Mouse (Mus musculus): ENCODE results near the gene Prss28. TPM values are rescaled to one million over a fixed set of nuclear protein-coding genes. Genes with fewer than 3 reads are reported as not detected.

Gene Prss28
- total RNA-seq (2021), result not detected
- long read RNA-seq, experiment 1, result 0 reads
- long read RNA-seq, experiment 2, result 0 reads

DNA sequence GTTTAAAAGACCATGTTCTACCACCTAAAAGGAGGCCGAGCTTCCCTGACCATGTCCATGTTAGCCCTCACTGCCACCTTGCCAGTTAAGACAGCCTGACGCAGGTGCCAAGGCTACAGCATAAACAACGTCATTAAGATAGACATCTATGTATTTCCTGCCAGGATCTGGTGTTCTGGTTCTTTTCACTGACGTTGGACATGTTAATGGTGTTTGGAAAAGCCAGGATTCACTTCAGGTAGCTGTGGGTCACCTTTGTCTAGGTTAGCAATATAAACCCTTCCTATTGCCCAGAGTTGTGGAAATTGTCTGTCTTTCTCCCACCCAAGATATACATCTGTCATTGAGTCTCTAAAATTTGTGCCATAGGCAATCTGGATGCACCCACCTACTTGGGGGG lies at the start of gene Prss28:
Prss28 (plus strand) TSS at position 301 of the 400 bp plus-strand sequence.
- DNase-seq, result no peak
- intact Hi-C loops (cut with DNase I), result no loop called here

- DNase-seq, result no peak
- intact Hi-C loops (cut with DNase I), result no loop called here
Measured at GRCm38 (mm10) chr17:25264453-25264852, 44.0 kb upstream of the Prss28 start.

GRCm38 (mm10) chr17:25270795-25271335 lies 37.6 kb upstream of the Prss28 start:
- DNase-seq, result no peak
- intact Hi-C loops (cut with DNase I), result loop anchor here (5.0 kb wide), 1 partner anchor 84 kb away; the partner anchor contains the start of gene Unkl

- intact Hi-C loops (cut with DNase I), result loop anchor here (5.0 kb wide), 1 partner anchor 85 kb away; the partner anchor contains the start of gene Unkl
- no peak for DNase-seq
Measured at GRCm38 (mm10) chr17:25272326-25272725, 36.1 kb upstream of the Prss28 start.

DNA sequence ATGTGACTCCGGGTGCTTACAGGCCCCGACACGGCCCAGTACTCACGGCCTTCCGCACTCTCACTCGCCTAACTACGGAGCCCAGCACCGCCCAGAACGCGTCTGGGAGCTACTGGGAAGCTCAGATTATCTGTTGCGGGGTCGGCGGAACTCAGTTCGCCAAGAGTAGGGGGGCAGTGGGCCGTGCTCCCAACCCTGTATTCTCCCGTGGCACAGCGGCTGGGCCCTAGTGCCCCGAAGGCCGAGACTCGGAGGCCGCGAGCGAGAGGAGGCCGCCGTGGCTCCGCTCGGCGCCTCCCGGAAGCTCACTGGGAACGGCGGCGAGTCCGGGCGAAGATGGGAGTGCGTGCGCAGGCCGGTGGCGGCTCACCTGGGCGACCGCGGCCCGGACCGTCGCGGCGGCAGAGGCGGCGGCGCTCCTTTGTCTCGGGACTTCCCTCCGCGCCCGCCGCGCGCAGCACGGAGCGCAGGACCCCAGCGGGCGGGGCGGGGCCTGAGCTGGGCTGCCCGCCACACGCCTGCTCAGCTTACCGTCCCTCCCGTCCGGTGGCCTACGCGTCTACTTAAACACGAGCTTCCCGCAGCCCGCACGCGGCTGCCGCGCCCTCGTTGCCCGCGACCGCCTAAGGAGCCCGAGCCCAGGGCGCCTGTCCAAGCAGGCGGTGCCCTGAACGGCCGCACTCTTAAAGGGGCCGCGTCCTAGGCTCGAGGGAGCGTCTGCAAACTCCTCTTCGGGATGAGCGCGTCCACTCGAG lies 35.3 kb upstream of the Prss28 start:
- intact Hi-C loops (cut with DNase I), result loop anchor here (5.0 kb wide), 1 partner anchor 86 kb away; the partner anchor contains the start of gene Unkl
- peak in 1 of 2 experiments; percentile 81 for DNase-seq

DNA sequence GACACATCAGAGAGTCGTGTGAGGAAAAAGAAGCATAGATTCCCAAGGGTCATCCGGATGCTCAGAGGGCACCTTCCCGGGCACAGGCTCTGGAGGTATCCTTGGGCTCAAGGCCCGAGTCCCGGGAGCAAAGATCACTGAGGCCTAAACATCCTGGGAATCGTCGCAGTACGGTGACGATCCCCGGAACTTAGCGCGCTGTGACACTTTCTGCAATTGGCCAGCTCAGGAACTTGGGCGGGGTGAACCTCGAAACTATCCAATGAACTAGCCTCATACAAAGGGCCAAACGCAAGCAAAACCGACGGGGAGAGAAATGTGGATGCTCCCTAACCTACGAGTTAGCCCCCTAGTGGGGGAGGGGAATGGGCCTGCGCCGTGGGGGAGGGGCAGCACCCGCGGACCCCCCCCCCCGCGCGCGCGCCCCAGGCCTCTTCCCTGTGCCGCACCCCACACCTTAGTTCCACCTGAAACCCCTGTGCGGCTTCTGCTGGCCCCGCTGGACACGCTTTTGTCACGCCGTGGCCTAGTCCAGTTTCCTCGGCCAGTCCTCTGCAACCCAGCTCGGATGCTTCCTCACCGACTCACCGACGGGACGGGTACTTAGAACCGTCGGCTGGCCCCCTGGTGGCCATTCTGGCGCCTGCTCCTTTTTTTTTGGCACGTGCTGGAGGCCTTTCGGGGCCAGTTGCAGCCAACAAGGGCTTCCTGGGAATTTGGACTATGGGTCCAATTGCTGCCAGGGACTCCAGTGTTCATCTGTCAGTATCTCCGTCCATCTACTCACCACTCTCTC lies 34.5 kb upstream of the Prss28 start:
- DNase-seq, result peak; percentile 89 to 99
- intact Hi-C loops (cut with DNase I), result loop anchor here (5.0 kb wide), 1 partner anchor 87 kb away; the partner anchor contains the start of gene Unkl

GRCm38 (mm10) chr17:25274571-25275346 lies 33.7 kb upstream of the Prss28 start, which contains the start of gene Ube2i:
Gene Ube2i (minus strand): TSS chr17:25274622.
- no peak for DNase-seq

GRCm38 (mm10) chr17:25275833-25276232 lies 32.6 kb upstream of the Prss28 start:
- intact Hi-C loops (cut with DNase I), result no loop called here
- DNase-seq, result no peak

More at GRCm38 (mm10) chr17:25274571-25275346, 33.7 kb upstream of the Prss28 start, which contains the start of gene Ube2i:
- intact Hi-C loops (cut with DNase I), result loop anchor here (5.0 kb wide), 1 partner anchor 87 kb away; the partner anchor contains the start of gene Unkl

DNA sequence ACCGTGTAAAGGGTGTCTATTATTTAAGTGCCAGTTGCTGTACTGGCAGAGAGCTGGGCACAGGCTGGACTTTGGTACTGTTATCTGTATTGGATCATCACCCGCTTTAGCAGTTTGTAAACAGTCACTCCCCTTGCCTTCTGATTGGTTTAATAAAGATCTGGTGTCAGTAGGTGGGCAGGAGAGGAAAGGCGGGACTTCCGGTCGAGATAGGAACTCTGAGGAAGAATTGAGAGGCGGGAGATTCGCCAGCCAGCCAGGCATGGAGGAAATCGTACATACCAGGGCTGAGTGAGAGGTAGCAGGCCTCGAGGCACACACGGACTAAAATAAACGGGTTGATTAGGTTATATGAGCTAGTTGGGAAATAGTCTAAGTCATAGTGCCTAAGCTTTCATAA lies 26.3 kb upstream of the Prss28 start:
- intact Hi-C loops (cut with DNase I), result no loop called here
- no peak for DNase-seq

DNA sequence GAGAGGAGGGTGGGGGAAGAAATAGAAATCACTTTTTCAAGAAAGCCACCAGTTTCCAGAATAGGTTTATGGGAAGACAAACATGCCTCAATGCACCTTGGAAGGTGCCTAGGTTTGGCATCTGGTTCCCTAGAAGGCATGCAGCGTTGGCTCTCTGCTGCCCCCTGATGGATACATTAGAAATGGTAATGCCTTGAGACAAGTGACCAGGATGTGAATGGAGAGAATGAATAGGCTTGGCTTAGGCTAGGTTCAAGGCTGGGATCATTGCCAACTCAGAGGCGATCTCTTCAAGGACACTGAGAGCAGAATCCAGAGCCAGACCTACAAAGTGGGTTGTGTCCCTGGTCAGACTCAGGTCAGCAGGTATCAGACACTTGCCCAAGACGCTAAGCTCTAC lies 23.4 kb upstream of the Prss28 start:
- intact Hi-C loops (cut with DNase I), result no loop called here
- DNase-seq, result peak in 1 of 2 experiments; percentile 39

GRCm38 (mm10) chr17:25288842-25289241 lies 19.6 kb upstream of the Prss28 start:
- no peak for DNase-seq
- intact Hi-C loops (cut with DNase I), result no loop called here

DNA sequence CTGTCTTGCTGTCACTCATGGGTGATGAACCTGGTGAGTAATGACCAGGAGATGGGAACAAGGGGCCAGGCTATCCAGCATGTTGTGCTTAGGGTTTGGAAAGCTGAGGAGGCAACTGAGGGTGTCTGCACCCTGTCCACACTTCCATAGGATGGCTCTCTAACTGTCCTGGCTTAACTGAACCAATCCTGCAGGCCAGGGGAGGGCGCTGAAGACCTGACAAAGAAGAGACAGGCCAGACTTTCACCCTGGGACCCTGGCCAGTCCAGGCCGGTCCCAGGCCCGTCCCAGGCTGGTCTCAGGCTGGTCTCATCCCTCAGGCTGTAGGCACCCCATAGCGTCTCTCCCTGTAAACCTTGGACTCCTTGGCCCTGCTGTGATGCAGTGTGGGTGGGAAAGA lies 18.0 kb upstream of the Prss28 start:
- DNase-seq, result no peak
- intact Hi-C loops (cut with DNase I), result loop anchor here (5.0 kb wide), 1 partner anchor 82 kb away; no protein-coding TSS in a partner anchor

- intact Hi-C loops (cut with DNase I), result loop anchor here (5.0 kb wide), 1 partner anchor 79 kb away; no protein-coding TSS in a partner anchor
- no peak for DNase-seq
Measured at GRCm38 (mm10) chr17:25293495-25293894, 15.0 kb upstream of the Prss28 start.

DNA sequence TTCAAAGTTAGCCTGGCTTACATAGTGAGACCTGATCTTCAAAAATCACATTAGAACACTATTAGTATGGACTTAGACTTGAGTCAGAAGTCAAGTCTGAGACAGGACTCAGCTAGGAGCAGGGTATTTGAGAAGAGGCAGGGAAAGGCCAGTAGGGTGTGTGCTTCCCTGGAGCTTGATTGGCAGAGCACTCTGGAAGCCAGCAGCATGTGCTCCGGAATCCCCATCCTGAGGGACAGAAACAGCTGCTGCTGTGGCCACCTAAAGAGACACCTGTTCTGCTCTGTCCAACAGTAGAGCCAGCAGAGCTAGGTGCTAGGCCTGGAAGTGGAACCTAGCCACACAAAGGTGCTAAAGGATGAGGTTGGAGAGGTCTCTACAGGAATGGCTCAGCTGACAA lies 14.3 kb upstream of the Prss28 start:
- DNase-seq, result no peak
- intact Hi-C loops (cut with DNase I), result loop anchor here (5.0 kb wide), 1 partner anchor 78 kb away; no protein-coding TSS in a partner anchor

DNA sequence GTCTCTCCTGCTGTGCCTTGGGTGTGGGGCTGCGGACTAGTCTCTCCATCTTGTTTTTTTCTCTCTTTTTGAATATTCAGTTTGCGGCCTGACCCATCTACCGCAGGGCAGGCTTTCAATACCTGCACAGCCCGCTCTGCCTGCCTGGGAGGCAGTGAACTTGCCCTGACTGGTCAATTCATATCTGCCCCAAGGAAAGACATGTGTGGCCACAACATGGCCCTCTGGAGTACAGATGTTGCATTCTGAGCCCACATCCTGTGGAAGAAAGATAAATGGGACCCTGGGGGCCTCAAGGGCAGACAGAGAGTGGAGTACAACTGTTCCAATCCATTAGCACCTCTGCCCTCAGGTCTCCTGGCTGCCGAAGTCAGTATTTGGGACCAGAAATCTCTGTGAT lies 10.4 kb upstream of the Prss28 start, which contains the start of gene Prss34:
Prss34 (plus strand) TSS at position 301 of the 400 bp plus-strand sequence.
- DNase-seq, result no peak
- intact Hi-C loops (cut with DNase I), result no loop called here

DNA sequence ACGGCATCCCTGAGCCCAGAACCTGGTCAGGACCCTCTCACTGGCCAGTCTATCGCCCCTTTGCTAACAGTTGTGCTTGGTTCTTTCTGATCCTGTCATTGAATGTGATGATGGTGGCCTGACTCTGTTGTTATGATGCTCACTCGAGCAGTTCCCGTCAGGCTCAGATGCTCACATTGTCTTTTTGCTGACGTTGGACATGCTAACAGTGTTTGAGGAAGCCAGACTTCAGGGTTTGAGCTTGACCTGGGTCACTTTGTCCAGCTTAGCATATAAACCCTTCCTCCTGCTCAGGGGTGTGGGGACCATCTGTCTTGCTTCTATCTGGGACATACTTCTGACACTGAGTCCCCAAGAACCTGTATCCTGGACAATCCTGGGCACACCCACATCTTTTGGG lies 9.9 kb downstream of the Prss28 start, which contains the start of gene Prss29:
Prss29 (plus strand) TSS at position 301 of the 400 bp plus-strand sequence.
- no peak for DNase-seq
- intact Hi-C loops (cut with DNase I), result no loop called here

GRCm38 (mm10) chr17:25320819-25321218 lies 12.4 kb downstream of the Prss28 start:
- intact Hi-C loops (cut with DNase I), result no loop called here
- DNase-seq, result no peak

GRCm38 (mm10) chr17:25322930-25323329 lies 14.5 kb downstream of the Prss28 start:
- DNase-seq, result no peak
- intact Hi-C loops (cut with DNase I), result no loop called here

DNA sequence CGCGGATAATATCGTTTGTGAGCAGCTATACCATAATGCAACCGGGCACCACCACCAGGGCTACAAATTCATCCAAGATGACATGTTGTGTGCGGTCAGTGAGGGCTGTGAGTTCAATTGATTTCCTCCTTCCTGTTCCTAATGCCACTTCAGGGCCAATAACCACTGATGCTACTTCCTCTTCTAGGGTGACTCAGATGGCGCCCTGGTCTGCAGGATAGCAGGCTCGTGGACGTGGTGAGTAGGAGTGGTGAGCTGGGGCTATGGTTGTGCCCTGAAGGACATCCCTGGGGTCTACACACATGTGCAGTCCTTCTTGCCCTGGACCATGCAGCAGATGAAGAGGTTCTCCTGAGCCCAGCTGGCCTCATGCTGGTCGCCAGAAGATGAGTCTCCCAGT lies 23.9 kb downstream of the Prss28 start:
- no peak for DNase-seq
- intact Hi-C loops (cut with DNase I), result loop anchor here (2.0 kb wide), 1 partner anchor 134 kb away; no protein-coding TSS in a partner anchor

All from gastrocnemius, postnatal 36 days (tissue).